Mouse (Mus musculus) bone marrow macrophage, adult 2 months (primary cell): ENCODE measurements at regions not wholly inside any gene's neighbourhood (a gene's known extent, or its start where the extent isn't known, plus 50 kb on each side); places are given as distances from the start of the nearest gene placed in this dataset.

Experiments
- CTCF ChIP-seq: IDR thresholded peaks from 2 replicates; pipeline ENCODE4 v1.5.1; 2012; ENCODE audit warnings: low read depth, mild to moderate bottlenecking, low read length, moderate library complexity
- POLR2A ChIP-seq: IDR thresholded peaks from 2 replicates; pipeline ENCODE4 v1.6.1; 2012; ENCODE audit warnings: mild to moderate bottlenecking, low read depth, low read length, borderline replicate concordance

DNA sequence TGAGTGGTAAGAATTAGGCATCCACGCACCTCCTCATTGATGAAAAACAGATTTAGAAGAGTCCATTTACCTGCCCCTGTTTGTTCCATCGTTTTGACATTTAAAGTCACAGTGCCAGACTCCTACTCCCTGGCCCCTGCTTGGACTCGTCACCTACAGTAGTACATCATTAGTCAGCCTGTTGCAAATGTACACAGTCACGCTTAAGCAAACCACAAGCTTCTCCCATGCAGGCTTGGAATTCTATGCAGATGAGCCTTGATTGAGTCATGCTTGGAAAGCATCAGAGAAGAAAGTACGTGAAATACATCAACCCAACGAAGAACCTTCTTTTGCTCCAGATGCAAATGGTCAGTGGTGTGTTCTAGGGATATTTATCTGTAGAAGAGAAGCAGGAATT, 233.8 kb downstream of the Spry2 start:
- TF ChIP-seq CTCF (no peak), POLR2A (no peak)
